Mouse (Mus musculus): ENCODE measurements around the gene Itga10. TPM values are rescaled to one million over a fixed set of nuclear protein-coding genes. Genes with fewer than 3 reads are reported as not detected.

The Itga10 gene
- polyA plus RNA-seq, 1 experiment from 2014 or later = 0.17 TPM

DNA sequence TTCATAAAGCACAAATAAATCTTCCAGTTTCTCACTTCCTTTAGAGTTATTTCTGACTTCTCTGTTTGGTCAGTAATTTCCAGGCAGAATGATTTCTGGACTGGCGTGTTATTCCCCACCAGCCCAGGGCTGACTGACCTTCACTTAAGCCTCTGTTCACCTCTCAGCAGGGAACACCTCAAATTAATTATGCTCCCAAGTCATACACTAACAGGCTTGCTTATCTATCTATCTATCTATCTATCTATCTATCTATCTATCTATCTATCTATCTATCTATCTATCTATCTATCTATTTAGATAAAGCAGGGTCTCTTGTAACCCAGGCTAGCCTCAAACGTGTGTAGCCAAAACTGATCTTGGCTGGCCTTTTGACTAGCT lies 63.3 kb downstream of the Itga10 start:
- Histone ChIP-seq H3K4me3 (ENCODE audit: low read depth, low read length) (no peak overlapping the region), H3K27ac (ENCODE audit: low read length) (no peak overlapping the region), H3K4me1 (ENCODE audit: control insufficient read depth, low read depth, low read length) (peaks cover 3% of the 10 kb centered on the region; the same call in 1 of the 2 replicates), H3K36me3 (ENCODE audit: control insufficient read depth, insufficient read depth) (peaks cover 24% of the 10 kb centered on the region), H3K27me3 (ENCODE audit: control insufficient read depth, insufficient read depth, low read depth, low read length) (peaks cover 7% of the 10 kb centered on the region), H3K4me2 (ENCODE audit: low read depth, low read length) (peak overlapping the region; percentile 79; the same call in 1 of the 2 replicates), H3K9me3 (replicated peaks; ENCODE audit: control insufficient read depth, low read length) (no peaks in the 10 kb centered on the region), H3K9ac (ENCODE audit: low read depth, low read length) (no peak overlapping the region)
- 51% methylated on average over 2 of the region's 2 CpGs for WGBS (ENCODE audit: insufficient replicate concordance)
- no peak for ATAC-seq (ENCODE audit: low read depth)

Other genes starting within 250 kb of the Itga10 start
- gene BC107364, start 193.3 kb upstream of the Itga10 start, polyA plus RNA-seq (2015; fragmentation: Nextera tagmentation; extraction: Ambion mirVana) = not detected in 2 replicates
- 9.2 and 12.0 TPM in 2 replicates for gene Hfe2, start 120.4 kb upstream of the Itga10 start, polyA plus RNA-seq (2015; fragmentation: Nextera tagmentation; extraction: Ambion mirVana)
- 49.3 and 51.2 TPM in 2 replicates for gene Txnip, start 87.6 kb upstream of the Itga10 start, polyA plus RNA-seq (2015; fragmentation: Nextera tagmentation; extraction: Ambion mirVana)
- 0.48 and 0.55 TPM in 2 replicates for gene Gm16253, start 68.6 kb upstream of the Itga10 start, polyA plus RNA-seq (2015; fragmentation: Nextera tagmentation; extraction: Ambion mirVana)
- gene Polr3gl, start 51.4 kb upstream of the Itga10 start, polyA plus RNA-seq (2015; fragmentation: Nextera tagmentation; extraction: Ambion mirVana) = 10.8 and 12.2 TPM in 2 replicates
- 0.09 and 0.15 TPM in 2 replicates for gene Ankrd34a, start 48.9 kb upstream of the Itga10 start, polyA plus RNA-seq (2015; fragmentation: Nextera tagmentation; extraction: Ambion mirVana)
- gene Lix1l, start 44.4 kb upstream of the Itga10 start, polyA plus RNA-seq (2015; fragmentation: Nextera tagmentation; extraction: Ambion mirVana) = 0.49 and 0.68 TPM in 2 replicates
- 48.1 and 48.4 TPM in 2 replicates for gene Rbm8a, start 15.7 kb upstream of the Itga10 start, polyA plus RNA-seq (2015; fragmentation: Nextera tagmentation; extraction: Ambion mirVana)
- 14.5 and 15.3 TPM in 2 replicates for gene Pex11b, start 10.2 kb upstream of the Itga10 start, polyA plus RNA-seq (2015; fragmentation: Nextera tagmentation; extraction: Ambion mirVana)
- gene Gm42957, start 10.1 kb upstream of the Itga10 start, polyA plus RNA-seq (2015; fragmentation: Nextera tagmentation; extraction: Ambion mirVana) = 0.02 TPM in 1 of 2 replicates, not detected in the other
- 0.22 and 0.28 TPM in 2 replicates for gene Ankrd35, start 24.5 kb downstream of the Itga10 start, polyA plus RNA-seq (2015; fragmentation: Nextera tagmentation; extraction: Ambion mirVana)
- 5.7 and 7.2 TPM in 2 replicates for gene Pias3, start 50.8 kb downstream of the Itga10 start, polyA plus RNA-seq (2015; fragmentation: Nextera tagmentation; extraction: Ambion mirVana)
- gene Nudt17, start 63.0 kb downstream of the Itga10 start, polyA plus RNA-seq (2015; fragmentation: Nextera tagmentation; extraction: Ambion mirVana) = 0.62 and 0.81 TPM in 2 replicates
- gene Polr3c, start 82.0 kb downstream of the Itga10 start, polyA plus RNA-seq (2015; fragmentation: Nextera tagmentation; extraction: Ambion mirVana) = 19.4 and 19.5 TPM in 2 replicates
- gene Rnf115, start 82.1 kb downstream of the Itga10 start, polyA plus RNA-seq (2015; fragmentation: Nextera tagmentation; extraction: Ambion mirVana) = 24.9 and 28.5 TPM in 2 replicates
- 30.3 and 33.5 TPM in 2 replicates for gene Pdzk1, start 183.7 kb downstream of the Itga10 start, polyA plus RNA-seq (2015; fragmentation: Nextera tagmentation; extraction: Ambion mirVana)
- gene Cd160, start 183.8 kb downstream of the Itga10 start, polyA plus RNA-seq (2015; fragmentation: Nextera tagmentation; extraction: Ambion mirVana) = 0.22 and 0.27 TPM in 2 replicates

Measured in liver, embryonic 16.5 days (tissue).